Mouse (Mus musculus) midbrain, embryonic 14.5 days (tissue): ENCODE measurements around the gene Krt19. TPM values are rescaled to one million over a fixed set of nuclear protein-coding genes. Genes with fewer than 3 reads are reported as not detected.
A peak's percentile ranks its signal among the peaks of the same experiment; 100 is the strongest.

Experiments
- ATAC-seq: fragments of 200-750 bp; cut with Nextera tagmentation; 2 replicates; pipeline ENCODE4 v1.8.0; 2017; ENCODE audit warnings: moderate number of reproducible peaks, moderate library complexity; ENCODE audit not compliant: low FRiP score, low TSS enrichment
- DNase-seq: peaks from one replicate; pipeline ENCODE4 v3.0.0-alpha.2; 2015
- H3K27ac ChIP-seq: fragments of 300-500 bp; sonication (generic); replicated peaks from 2 replicates; pipeline ENCODE4 v1.5.1; 2014; ENCODE audit warnings: mild to moderate bottlenecking, low read depth, low read length, moderate library complexity
- H3K27me3 ChIP-seq: fragments of 300-500 bp; sonication (generic); 2 replicates; pipeline ENCODE4 v1.6.1; 2014; ENCODE audit warnings: low read length, control low read depth, mixed read lengths; ENCODE audit not compliant: control insufficient read depth, insufficient read depth
- H3K36me3 ChIP-seq: fragments of 300-500 bp; sonication (generic); 2 replicates; pipeline ENCODE4 v1.6.1; 2014; ENCODE audit warnings: low read length, control low read depth; ENCODE audit not compliant: control insufficient read depth, insufficient read depth
- H3K4me1 ChIP-seq: fragments of 300-500 bp; sonication (generic); 2 replicates; pipeline ENCODE4 v1.6.1; 2014; ENCODE audit warnings: mild to moderate bottlenecking, antibody characterized with exemption, low read length, control low read depth; ENCODE audit not compliant: control insufficient read depth, insufficient read depth
- H3K4me2 ChIP-seq: fragments of 300-500 bp; sonication (generic); 2 replicates; pipeline ENCODE4 v1.6.1; 2014; ENCODE audit warnings: mild to moderate bottlenecking, low read length, moderate library complexity
- H3K4me3 ChIP-seq: fragments of 300-500 bp; sonication (generic); replicated peaks from 2 replicates; pipeline ENCODE4 v1.5.1; 2014; ENCODE audit warnings: low read depth, low read length
- H3K9ac ChIP-seq: fragments of 300-500 bp; sonication (generic); replicated peaks from 2 replicates; pipeline ENCODE4 v1.6.1; 2014; ENCODE audit warnings: mild to moderate bottlenecking, low read length, moderate library complexity
- H3K9me3 ChIP-seq: fragments of 300-500 bp; sonication (generic); 2 replicates; pipeline ENCODE4 v1.6.1; 2016; ENCODE audit warnings: low read length, control low read depth, mixed read lengths; ENCODE audit not compliant: control insufficient read depth
- WGBS: fragments of 180-500 bp; shearing (Covaris S2); extraction: QIAGEN DNeasy Blood & Tissue Kit; methylation state at CpG from one replicate; pipeline ENCODE4 v1.1.7; 2014; 5-methylcytosine and 5-hydroxymethylcytosine counted together
- polyA plus RNA-seq: library from polyadenylated mRNA; unstranded; fragments of >200 nt; fragmentation: Nextera tagmentation; extraction: Ambion mirVana; gene quantifications from 2 replicates; pipeline ENCODE4 v1.2.1, GENCODE M21; 2014

The Krt19 gene
- polyA plus RNA-seq, 1 experiment from 2014 or later: 0.72 TPM

- Histone ChIP-seq H3K4me3 (no peak overlapping the region), H3K4me1 (no peaks in the 10 kb centered on the region), H3K27me3 (no peaks in the 10 kb centered on the region), H3K9me3 (no peaks in the 10 kb centered on the region), H3K36me3 (no peaks in the 10 kb centered on the region), H3K27ac (no peak overlapping the region), H3K9ac (no peak overlapping the region), H3K4me2 (no peak overlapping the region)
- no peak for ATAC-seq
- DNase-seq: no peak
- 95% methylated on average over 5 of the region's 5 CpGs for WGBS
Observed at GRCm38 (mm10) chr11:100120331-100120730, 28.1 kb downstream of the Krt19 start.

DNA sequence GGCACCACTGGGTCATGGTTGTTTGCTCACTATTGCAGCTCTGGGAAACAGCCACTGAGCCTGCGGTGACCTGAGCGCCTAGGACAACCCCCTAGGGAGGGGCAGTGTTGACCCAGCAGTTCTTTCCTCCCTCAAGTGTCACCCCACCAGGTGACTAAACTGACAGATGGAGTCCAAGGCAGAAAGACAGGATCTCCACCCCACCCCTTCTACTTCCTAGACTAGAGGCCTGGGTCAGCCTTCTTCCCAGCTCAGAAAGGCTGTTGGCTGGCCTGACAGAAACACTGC lies 34.8 kb downstream of the Krt19 start:
- Histone ChIP-seq H3K36me3 (no peaks in the 10 kb centered on the region), H3K9ac (no peak overlapping the region), H3K4me1 (no peaks in the 10 kb centered on the region), H3K27me3 (no peaks in the 10 kb centered on the region), H3K9me3 (no peaks in the 10 kb centered on the region), H3K4me2 (no peak overlapping the region), H3K27ac (no peak overlapping the region), H3K4me3 (no peak overlapping the region)
- no peak for DNase-seq
- 72% methylated on average over 2 of the region's 2 CpGs for WGBS
- no peak for ATAC-seq

DNA sequence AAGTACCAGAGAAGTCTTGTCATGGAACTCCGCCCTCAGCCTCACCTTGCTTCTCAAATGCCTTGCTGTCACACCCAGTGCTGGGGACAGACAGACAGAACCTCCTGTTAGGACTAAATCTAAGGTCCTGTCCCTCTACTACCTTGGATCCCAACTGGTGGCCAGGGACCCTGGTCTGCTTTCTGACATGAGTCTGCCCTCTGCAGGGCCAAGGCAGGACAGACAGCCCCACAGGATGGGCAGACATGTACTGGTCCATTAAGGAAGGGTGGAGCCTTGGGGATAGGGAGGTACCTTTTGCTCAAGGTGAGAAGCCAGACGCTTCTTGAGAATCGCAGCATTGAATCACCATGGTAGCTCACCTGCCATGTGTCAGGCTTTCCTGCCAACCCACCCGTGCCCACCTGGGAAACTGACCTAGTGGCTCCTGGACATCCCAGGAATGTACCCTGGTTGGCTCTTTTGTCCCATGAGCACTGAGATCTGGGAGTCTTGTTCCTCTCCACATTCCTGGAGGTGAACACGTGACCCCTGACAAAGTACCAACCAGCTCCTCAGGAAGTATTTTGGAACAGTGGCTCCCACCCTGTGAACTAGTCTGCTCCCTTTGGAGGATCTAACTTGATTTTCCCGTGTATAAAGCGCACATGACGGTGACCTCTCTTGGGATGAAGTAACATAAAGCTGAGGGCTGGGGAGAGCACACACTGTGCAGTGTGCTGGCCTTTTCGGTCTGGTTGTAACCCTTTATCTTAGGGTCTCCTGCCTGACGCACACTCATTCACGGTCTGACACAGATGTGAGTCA lies 35.3 kb downstream of the Krt19 start:
- 85% methylated on average over 11 of the region's 11 CpGs for WGBS
- Histone ChIP-seq H3K4me1 (no peaks in the 10 kb centered on the region), H3K36me3 (no peaks in the 10 kb centered on the region), H3K4me3 (no peak overlapping the region), H3K9ac (no peak overlapping the region), H3K9me3 (no peaks in the 10 kb centered on the region), H3K27ac (no peak overlapping the region), H3K27me3 (no peaks in the 10 kb centered on the region), H3K4me2 (no peak overlapping the region)
- DNase-seq (no peak), ATAC-seq (no peak)

GRCm38 (mm10) chr11:100105576-100106122 lies 42.8 kb downstream of the Krt19 start, which contains the start of gene Krt36:
Gene Krt36 (minus strand): TSS chr11:100105626.
- Histone ChIP-seq H3K4me3 (no peak within 1 kb of the TSS), H3K4me2 (no peak within 1 kb of the TSS), H3K27ac (no peak within 1 kb of the TSS), H3K4me1 (no peaks in the 10 kb centered on the region), H3K36me3 (no peaks in the 10 kb centered on the region), H3K9ac (no peak within 1 kb of the TSS), H3K9me3 (no peaks in the 10 kb centered on the region), H3K27me3 (no peaks in the 10 kb centered on the region)
- no peak for DNase-seq
- no peak for ATAC-seq
- WGBS: 91% methylated on average over 6 of the region's 6 CpGs

DNA sequence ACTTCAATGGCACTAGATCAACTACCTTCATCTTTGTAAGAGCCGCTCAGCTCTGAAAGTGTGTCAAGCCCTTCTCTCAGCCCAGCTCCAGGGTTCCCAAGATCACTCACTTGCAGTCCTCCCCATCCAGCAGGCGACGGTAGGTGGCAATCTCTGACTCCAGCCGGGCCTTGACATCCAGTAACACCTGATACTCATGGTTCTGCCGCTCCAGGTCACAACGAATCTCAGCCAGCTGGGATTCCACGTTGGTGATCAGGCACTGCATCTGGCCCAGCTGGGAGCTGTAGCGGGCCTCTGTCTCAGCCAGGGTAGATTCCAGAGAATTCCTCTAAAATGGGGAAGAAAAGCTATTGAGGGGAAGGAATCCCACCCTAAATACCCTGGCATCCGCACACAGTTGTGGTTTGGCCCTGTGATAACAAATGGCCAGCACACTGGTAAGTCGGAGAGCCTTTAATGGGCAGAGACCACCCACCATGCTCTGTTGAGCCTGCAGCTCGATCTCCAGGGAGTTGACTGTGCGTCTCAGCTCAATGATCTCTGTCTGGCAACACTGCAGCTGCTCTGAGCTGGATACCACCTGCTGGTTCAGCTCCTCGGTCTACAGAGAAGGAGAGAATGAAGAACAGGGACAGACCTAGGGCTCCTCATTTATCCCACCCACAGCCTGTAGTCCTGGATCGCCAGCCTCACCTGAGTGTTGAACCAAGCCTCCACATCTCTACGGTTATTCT lies 45.6 kb downstream of the Krt19 start:
- Histone ChIP-seq H3K27ac (no peak overlapping the region), H3K9ac (no peak overlapping the region), H3K4me2 (no peak overlapping the region), H3K27me3 (no peaks in the 10 kb centered on the region), H3K4me3 (no peak overlapping the region), H3K9me3 (no peaks in the 10 kb centered on the region), H3K4me1 (no peaks in the 10 kb centered on the region), H3K36me3 (no peaks in the 10 kb centered on the region)
- peak; percentile 2 for DNase-seq
- WGBS: 61% methylated on average over 15 of the region's 15 CpGs
- ATAC-seq: no peak

DNA sequence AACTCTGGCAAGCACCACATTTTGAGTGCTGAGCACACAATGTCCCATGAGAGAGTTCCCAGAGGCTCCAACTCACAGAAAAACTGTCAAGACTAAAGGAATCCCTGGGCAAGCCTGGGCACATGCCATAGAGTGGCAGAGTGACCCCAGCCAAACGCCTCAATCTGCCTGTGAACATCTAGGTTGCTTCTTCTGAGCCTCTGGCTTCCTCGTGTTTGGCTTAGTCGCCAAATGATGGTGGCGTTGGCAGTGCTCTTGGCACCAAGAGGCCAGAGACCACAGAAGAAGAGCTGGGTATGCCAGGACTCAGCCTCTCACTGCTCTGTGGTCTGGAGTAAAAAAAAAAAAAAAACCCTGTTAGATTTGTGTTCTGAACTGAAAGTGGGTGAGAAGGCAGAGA lies 48.1 kb downstream of the Krt19 start:
- Histone ChIP-seq H3K36me3 (no peaks in the 10 kb centered on the region), H3K27me3 (no peaks in the 10 kb centered on the region), H3K9ac (no peak overlapping the region), H3K4me3 (no peak overlapping the region), H3K4me1 (no peaks in the 10 kb centered on the region), H3K27ac (no peak overlapping the region), H3K4me2 (no peak overlapping the region), H3K9me3 (no peaks in the 10 kb centered on the region)
- ATAC-seq: no peak
- 86% methylated on average over 4 of the region's 4 CpGs for WGBS
- DNase-seq: no peak

GRCm38 (mm10) chr11:100097819-100098218 lies 50.6 kb downstream of the Krt19 start:
- WGBS: 73% methylated on average over 9 of the region's 9 CpGs
- DNase-seq: no peak
- no peak overlapping the region for H3K27ac ChIP-seq

GRCm38 (mm10) chr11:100096141-100096540 lies 52.3 kb downstream of the Krt19 start, which contains the start of gene Krt35:
Gene Krt35 (minus strand): TSS chr11:100096241.
- no peaks in the 10 kb centered on the region for H3K9me3 ChIP-seq

More at GRCm38 (mm10) chr11:100097819-100098218, 50.6 kb downstream of the Krt19 start:
- H3K36me3 ChIP-seq: no peaks in the 10 kb centered on the region
- no peak overlapping the region for H3K9ac ChIP-seq
- H3K4me1 ChIP-seq: no peaks in the 10 kb centered on the region
- H3K9me3 ChIP-seq: no peaks in the 10 kb centered on the region
- H3K27me3 ChIP-seq: no peaks in the 10 kb centered on the region
- no peak overlapping the region for H3K4me3 ChIP-seq
- ATAC-seq: no peak
- no peak overlapping the region for H3K4me2 ChIP-seq

More at GRCm38 (mm10) chr11:100096141-100096540, 52.3 kb downstream of the Krt19 start, which contains the start of gene Krt35:
- Histone ChIP-seq H3K27ac (no peak within 1 kb of the TSS), H3K36me3 (no peaks in the 10 kb centered on the region), H3K27me3 (no peaks in the 10 kb centered on the region), H3K4me2 (no peak within 1 kb of the TSS), H3K4me3 (no peak within 1 kb of the TSS), H3K4me1 (no peaks in the 10 kb centered on the region), H3K9ac (no peak within 1 kb of the TSS)
- no peak for DNase-seq
- no peak for ATAC-seq
- 92% methylated on average over 9 of the region's 9 CpGs for WGBS
